Mouse (Mus musculus): ENCODE measurements around the gene Mdfi.

- TF ChIP-seq CTCF (IDR thresholded peaks at IDR 0.05; ENCODE audit: low read depth, low read length) (no peak), POLR2A (IDR thresholded peaks at IDR 0.05; ENCODE audit: extremely low read depth, insufficient read depth, low read length) (no peak)
Measured at GRCm38 (mm10) chr17:47766407-47767043, 68.0 kb downstream of the Mdfi start.
